ENCODE assay signal across 28 mouse cellular contexts in the genomic region with DNA sequence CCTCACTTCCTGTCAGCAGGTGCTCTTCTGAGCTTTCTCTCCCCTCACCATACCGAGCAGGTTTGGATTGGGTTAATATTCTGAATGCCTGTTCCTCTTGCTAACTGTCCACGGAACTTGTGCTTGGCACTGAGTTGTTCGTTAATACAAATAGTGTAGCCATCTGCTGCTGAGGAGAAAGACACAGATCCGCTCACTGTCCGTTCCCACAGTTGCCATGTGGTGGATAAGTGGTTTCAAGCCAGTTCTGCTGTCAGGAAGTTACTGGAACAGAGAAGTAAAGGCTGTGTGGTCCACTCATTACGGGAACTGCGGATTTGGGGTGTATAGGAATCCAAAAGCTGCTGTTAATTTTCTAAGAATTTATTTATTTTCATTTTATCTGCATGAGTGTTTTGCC. TPM values are rescaled to one million over a fixed set of nuclear protein-coding genes. Genes with fewer than 3 reads are reported as not detected.
A peak's percentile ranks its signal among the peaks of the same experiment; 100 is the strongest.
DNase-seq lines count a peak whose midpoint lies in the region; ATAC-seq and TF ChIP-seq lines count a peak whose summit lies in the region.
"Had no signal": no experiment of that assay in that cellular context is flagged by ENCODE, and none has a peak within 500 bp of the region (broad histone marks: within the 10 kb centered on the region; RNA-seq: fewer than 3 reads in every experiment).

No protein-coding gene starts in this region.

- no peak for DNase-seq in gastrocnemius, adult 2 months
- DNase-seq in gastrocnemius, postnatal 4 days (ENCODE audit: low spot score in 2 of 2) = no peak
- no peak for DNase-seq in neural tube, embryonic 11.5 days (ENCODE audit: low spot score)
- no peak for DNase-seq in neural tube, embryonic 10.5 days (ENCODE audit: extremely low spot score, low spot score)
- no peak for DNase-seq in lung, postnatal 14 days
- DNase-seq: adrenal gland, postnatal 36 days; B cell, adult 2 months; cerebellum, adult 11 months; cerebellum, postnatal 14 days; gastrocnemius, postnatal 36 days; heart, postnatal 4 days; kidney, adult 8-10 months; kidney, postnatal 14 days; lung, adult 18-20 months; lung, postnatal 10 days had no signal

- H3K9me3 ChIP-seq in neural tube, embryonic 11.5 days (ENCODE audit: control insufficient read depth, low read length) = no peaks in the 10 kb centered on the region
- H3K9me3 ChIP-seq in midbrain, embryonic 15.5 days = no peaks in the 10 kb centered on the region
- no peaks in the 10 kb centered on the region for H3K9me3 ChIP-seq in neural tube, embryonic 15.5 days (replicated peaks)
- H3K9me3 ChIP-seq: forebrain, embryonic 15.5 days; G1E; intestine, embryonic 15.5 days; limb, embryonic 12.5 days; liver, embryonic 12.5 days had no signal

- H3K27me3 ChIP-seq in neural tube, embryonic 11.5 days (ENCODE audit: control insufficient read depth, insufficient read depth, low read length) = no peaks in the 10 kb centered on the region
- H3K27me3 ChIP-seq in midbrain, embryonic 15.5 days (replicated peaks) = no peaks in the 10 kb centered on the region
- H3K27me3 ChIP-seq in neural tube, embryonic 15.5 days (replicated peaks) = no peaks in the 10 kb centered on the region
- H3K27me3 ChIP-seq: forebrain, embryonic 15.5 days; intestine, embryonic 15.5 days; Patski had no signal

- H3K4me1 ChIP-seq in neural tube, embryonic 11.5 days (ENCODE audit: control insufficient read depth, insufficient read depth, low read length) = peaks cover 18% of the 10 kb centered on the region
- peaks cover 51% of the 10 kb centered on the region for H3K4me1 ChIP-seq in midbrain, embryonic 15.5 days
- peaks cover 47% of the 10 kb centered on the region for H3K4me1 ChIP-seq in neural tube, embryonic 15.5 days
- H3K4me1 ChIP-seq: intestine, embryonic 15.5 days; liver, embryonic 12.5 days had no signal

- H3K9ac ChIP-seq in neural tube, embryonic 11.5 days (ENCODE audit: low read length) = no peak overlapping the region
- no peak overlapping the region for H3K9ac ChIP-seq in midbrain, embryonic 15.5 days
- no peak overlapping the region; the same call in 1 of the 2 replicates for H3K9ac ChIP-seq in neural tube, embryonic 15.5 days (replicated peaks)
- H3K9ac ChIP-seq: forebrain, embryonic 15.5 days; intestine, embryonic 15.5 days; limb, embryonic 12.5 days; liver, embryonic 12.5 days had no signal

- TF ChIP-seq CTCF in gastrocnemius, adult 2 months (IDR thresholded peaks at IDR 0.05) = no peak

- peak overlapping the region; percentile 46; the same call in 1 of the 2 replicates for H3K27ac ChIP-seq in gastrocnemius, adult 2 months
- H3K27ac ChIP-seq in neural tube, embryonic 11.5 days (ENCODE audit: low read depth, low read length) = 0 out of 2 replicates have a peak overlapping the region, but pooled peaks have one; percentile 28
- no peak overlapping the region for H3K27ac ChIP-seq in midbrain, embryonic 15.5 days
- H3K27ac ChIP-seq in neural tube, embryonic 15.5 days (replicated peaks) = 0 out of 2 replicates have a peak overlapping the region, but pooled peaks have one; percentile 6
- H3K27ac ChIP-seq: forebrain, embryonic 15.5 days; intestine, embryonic 15.5 days; limb, embryonic 12.5 days; liver, embryonic 12.5 days; stomach, postnatal 0 days had no signal

- H3K4me2 ChIP-seq in neural tube, embryonic 11.5 days (ENCODE audit: low read depth) = no peak overlapping the region
- H3K4me2 ChIP-seq in midbrain, embryonic 15.5 days = peak overlapping the region; percentile 2; the same call in 1 of the 2 replicates
- peak overlapping the region; percentile 94 for H3K4me2 ChIP-seq in neural tube, embryonic 15.5 days
- H3K4me2 ChIP-seq: forebrain, embryonic 15.5 days; intestine, embryonic 15.5 days; limb, embryonic 12.5 days; liver, embryonic 12.5 days had no signal

- 83% methylated on average over 7 of the region's 7 CpGs for WGBS in neural tube, embryonic 11.5 days
- WGBS in midbrain, embryonic 15.5 days = 59% methylated on average over 7 of the region's 7 CpGs
- 53% methylated on average over 7 of the region's 7 CpGs for WGBS in neural tube, embryonic 15.5 days

- H3K4me3 ChIP-seq in gastrocnemius, adult 2 months = no peak overlapping the region
- no peak overlapping the region for H3K4me3 ChIP-seq in neural tube, embryonic 11.5 days (ENCODE audit: low read depth, low read length)
- no peak overlapping the region for H3K4me3 ChIP-seq in midbrain, embryonic 15.5 days
- H3K4me3 ChIP-seq in neural tube, embryonic 15.5 days (replicated peaks) = no peak overlapping the region; the same call in 1 of the 2 replicates
- H3K4me3 ChIP-seq: forebrain, embryonic 15.5 days; intestine, embryonic 15.5 days; limb, embryonic 12.5 days; liver, embryonic 12.5 days had no signal

- no peak for ATAC-seq in neural tube, embryonic 11.5 days (ENCODE audit: insufficient read depth, low FRiP score, low TSS enrichment)
- no peak for ATAC-seq in midbrain, embryonic 15.5 days (replicated peaks)
- no peak for ATAC-seq in neural tube, embryonic 15.5 days (ENCODE audit: low FRiP score)
- ATAC-seq in erythroblast, adult 5-6 weeks (replicated peaks; ENCODE audit: low FRiP score, poor library complexity, severe bottlenecking) = no peak
- ATAC-seq: forebrain, embryonic 15.5 days; intestine, embryonic 15.5 days; liver, embryonic 12.5 days; Patski had no signal

- no peaks in the 10 kb centered on the region; the same call in 1 of the 2 replicates for H3K36me3 ChIP-seq in neural tube, embryonic 11.5 days (ENCODE audit: control insufficient read depth, insufficient read depth, low read length)
- H3K36me3 ChIP-seq in midbrain, embryonic 15.5 days (replicated peaks) = no peaks in the 10 kb centered on the region
- H3K36me3 ChIP-seq in neural tube, embryonic 15.5 days = no peaks in the 10 kb centered on the region
- H3K36me3 ChIP-seq: forebrain, embryonic 15.5 days; G1E; intestine, embryonic 15.5 days; limb, embryonic 12.5 days; liver, embryonic 12.5 days had no signal

- intact Hi-C loops in gastrocnemius, adult 2 months (cut with DNase I) = no loop called here

RNA-seq across cellular contexts. Expression of gene Rgma, which starts 7.5 kb away (rescaled TPM):
- total RNA-seq in gastrocnemius, adult 2 months (2021) = 10 to 100 TPM; 46.1 to 52.4 TPM
- 10 to 100 TPM; 94.6 to 97.6 TPM for total RNA-seq in gastrocnemius, postnatal 4 days (2021)
- polyA plus RNA-seq in neural tube, embryonic 11.5 days (2014; fragmentation: Nextera tagmentation; extraction: Ambion mirVana) = 48.9 and 50.1 TPM in 2 replicates
- 46.6 and 50.4 TPM in 2 replicates for polyA plus RNA-seq in midbrain, embryonic 15.5 days (2015; fragmentation: Nextera tagmentation; extraction: Ambion mirVana)
- polyA plus RNA-seq in neural tube, embryonic 15.5 days (2015; fragmentation: Nextera tagmentation; extraction: Ambion mirVana) = 32.3 and 32.7 TPM in 2 replicates
- not detected in 2 replicates for total RNA-seq in erythroblast, adult 5-6 weeks (2015; ENCODE audit: low replicate concordance)
- total RNA-seq in erythroblast, adult 5-6 weeks (2017; ENCODE audit: low replicate concordance) = not detected in 2 replicates
- total RNA-seq: megakaryocyte progenitor cell, adult 5-6 weeks; monocyte, adult 5-6 weeks; neutrophil, adult 5-6 weeks had no signal
- polyA plus RNA-seq: G1E had no signal

Comparison
In these comparisons a context has a peak if more than half of its experiments do, and no peak if none do; other contexts are left out.
1. RNA of gene Rgma, which starts 7.5 kb away (total RNA-seq): 94.6 to 97.6 TPM in gastrocnemius, postnatal 4 days and 46.1 to 52.4 TPM in gastrocnemius, adult 2 months; not detected in erythroblast, adult 5-6 weeks; every median in the first group is over 10 times any median in the second.